Mouse (Mus musculus) layer of hippocampus, adult 18-20 months (tissue): Measurements from ENCODE around the gene Pdzrn4. TPM values are rescaled to one million over a fixed set of nuclear protein-coding genes. Genes with fewer than 3 reads are reported as not detected.

ENCODE experiments used
- DNase-seq, 2 experiments: peaks; one replicate each; pipeline ENCODE4 v3.0.0; 2022; ENCODE audit warnings: low spot score in 2 of 2
- total RNA-seq, 2 experiments: library from RNA; stranded (reverse); gene quantifications; 2 replicates each; pipeline ENCODE4 v1.2.3; 2021

Pdzrn4 gene
- total RNA-seq, 2 experiments from 2014 or later, result 6.6 to 6.8 TPM

DNA sequence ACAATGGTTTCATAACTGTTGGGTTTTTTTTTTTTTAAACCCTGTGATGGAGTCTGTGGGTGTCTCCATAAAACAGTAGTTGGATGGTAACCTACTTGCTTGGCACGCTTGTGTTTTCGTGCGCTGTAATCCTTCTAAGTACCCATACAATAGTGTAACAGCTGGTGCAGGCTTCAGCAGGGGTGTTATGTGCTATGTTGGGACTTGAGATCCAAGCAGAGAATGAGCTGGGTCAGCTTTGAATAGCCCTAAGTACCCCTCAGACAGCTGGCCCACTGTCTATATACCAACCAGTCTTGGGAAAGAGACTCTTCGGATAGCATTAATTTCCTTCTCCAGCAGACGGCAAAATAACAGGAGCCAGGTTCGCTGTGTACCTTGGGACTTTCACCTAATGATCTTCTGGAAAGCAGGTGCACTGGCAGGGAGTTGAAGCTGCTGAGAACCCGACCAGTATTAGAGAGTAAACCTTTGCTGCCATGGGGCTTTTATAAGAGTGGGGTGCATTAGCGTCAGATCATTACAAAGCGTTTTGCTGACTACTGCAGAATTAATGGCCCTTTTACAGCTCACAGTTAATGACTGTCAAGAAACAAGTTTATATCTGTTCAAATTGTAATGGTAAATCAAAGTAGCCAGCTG lies 184.2 kb downstream of the Pdzrn4 start:
- peak in 1 of 2 experiments; percentile 14 for DNase-seq

DNA sequence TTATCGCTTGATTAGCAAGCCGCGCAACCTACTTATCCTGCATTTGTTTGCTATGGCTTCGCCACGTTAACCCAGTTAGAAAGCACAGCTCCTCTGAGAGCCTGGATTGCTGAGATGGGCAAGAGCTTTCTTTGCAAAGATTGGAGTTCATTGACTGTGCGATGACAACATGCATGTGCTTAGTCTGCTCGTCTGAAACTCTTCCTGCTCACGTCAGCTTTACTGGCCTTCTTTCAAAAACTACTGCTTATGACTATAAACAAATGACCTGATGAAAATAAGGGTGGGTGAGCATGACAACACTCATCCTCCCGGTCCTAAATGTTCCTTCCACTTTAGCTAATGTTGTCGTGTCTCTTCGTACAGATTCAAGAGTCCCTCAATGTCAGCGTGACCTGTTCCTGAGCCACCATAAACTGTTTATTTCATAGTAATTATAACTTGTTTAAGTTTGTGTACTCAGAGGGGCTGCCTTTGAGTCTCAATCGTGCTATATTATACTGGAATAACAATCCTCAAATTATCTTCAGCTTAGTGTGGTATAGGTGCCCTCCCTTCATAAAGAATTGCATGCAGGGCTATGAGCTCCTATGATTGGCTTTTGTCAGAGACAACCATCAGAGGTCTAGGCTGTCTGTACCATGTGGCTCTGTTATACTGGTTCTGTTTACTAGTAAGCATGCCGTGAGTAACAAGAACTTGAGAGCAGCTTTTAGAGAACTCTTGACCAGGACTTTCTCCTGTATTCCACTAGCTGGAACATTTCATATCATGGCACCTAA lies 187.9 kb downstream of the Pdzrn4 start:
- DNase-seq, result no peak

DNA sequence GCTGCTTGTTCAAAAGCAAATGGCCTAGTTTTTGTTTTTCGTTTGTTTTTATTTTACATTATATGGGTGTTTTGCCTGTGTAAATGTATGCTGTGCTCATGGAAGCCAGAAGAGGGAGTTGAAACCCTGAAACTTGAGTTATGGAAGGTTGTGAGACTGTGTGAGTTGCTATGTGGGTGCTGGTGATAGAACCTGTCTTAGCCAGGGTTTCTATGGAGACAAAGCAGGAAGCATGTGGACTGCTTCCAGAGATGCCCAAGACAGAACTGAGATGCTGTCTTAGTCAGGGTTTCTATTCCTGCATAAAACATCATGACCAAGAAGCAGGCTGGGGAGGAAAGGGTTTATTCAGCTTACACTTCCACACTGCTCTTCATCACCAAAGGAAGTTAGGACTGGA lies 190.8 kb downstream of the Pdzrn4 start:
- no peak for DNase-seq

DNA sequence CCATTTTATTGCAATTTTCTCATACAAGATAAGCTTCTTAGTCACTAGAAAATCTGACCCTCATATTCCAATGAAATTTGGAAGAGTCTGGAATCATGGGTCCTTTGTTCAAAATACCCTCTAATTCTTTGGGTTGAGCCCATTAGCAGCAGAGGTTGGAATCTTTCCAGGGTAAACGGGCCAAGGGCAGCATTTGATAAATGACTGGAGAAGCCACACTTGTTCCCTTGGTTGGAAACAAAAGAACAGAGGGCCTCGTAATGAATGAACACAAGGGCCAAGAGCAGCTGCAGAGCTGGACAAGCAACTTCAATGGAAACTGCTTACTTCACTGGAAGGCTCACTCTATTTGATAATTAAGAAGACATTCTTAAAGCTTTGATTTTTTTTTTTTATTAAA lies 198.0 kb downstream of the Pdzrn4 start:
- DNase-seq, result peak in 1 of 2 experiments; percentile 10

DNA sequence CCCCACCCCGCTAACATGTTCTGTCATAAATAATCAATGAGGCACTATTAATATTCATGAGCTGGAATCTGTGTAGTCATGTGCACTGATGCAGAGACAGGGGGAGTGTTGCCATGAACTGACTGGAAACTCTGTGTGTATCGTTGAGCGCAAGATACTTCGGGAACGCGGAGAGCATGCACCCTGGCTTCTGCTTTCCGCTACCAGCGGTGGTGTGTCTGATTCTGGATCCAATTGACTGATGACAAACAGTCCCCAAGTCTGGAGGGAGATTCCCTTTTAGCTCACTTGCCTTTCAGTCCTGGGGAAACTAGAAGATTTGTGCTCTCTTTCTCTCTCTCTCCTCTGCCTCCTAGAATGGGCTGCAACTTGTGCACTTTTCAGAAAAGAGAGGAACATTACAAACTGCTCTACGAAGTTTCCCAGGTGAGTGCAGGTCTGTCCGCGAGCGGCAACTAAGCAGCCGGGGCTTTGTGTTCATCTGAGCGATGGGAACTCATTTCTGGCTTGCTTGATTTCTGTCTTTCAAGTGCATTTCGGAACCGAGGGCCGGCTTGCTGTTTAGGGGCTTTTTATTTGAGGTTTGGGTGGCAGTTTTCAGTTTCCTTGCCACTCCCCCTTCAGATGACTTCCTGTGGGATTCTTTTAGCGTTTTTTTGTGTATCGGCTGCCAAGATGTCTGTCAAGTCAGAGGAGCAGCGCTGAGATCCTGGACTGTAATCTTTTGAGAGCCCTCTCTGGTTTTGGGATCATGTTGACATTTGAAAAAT lies 200.5 kb downstream of the Pdzrn4 start:
- DNase-seq, result peak; percentile 19 to 45

DNA sequence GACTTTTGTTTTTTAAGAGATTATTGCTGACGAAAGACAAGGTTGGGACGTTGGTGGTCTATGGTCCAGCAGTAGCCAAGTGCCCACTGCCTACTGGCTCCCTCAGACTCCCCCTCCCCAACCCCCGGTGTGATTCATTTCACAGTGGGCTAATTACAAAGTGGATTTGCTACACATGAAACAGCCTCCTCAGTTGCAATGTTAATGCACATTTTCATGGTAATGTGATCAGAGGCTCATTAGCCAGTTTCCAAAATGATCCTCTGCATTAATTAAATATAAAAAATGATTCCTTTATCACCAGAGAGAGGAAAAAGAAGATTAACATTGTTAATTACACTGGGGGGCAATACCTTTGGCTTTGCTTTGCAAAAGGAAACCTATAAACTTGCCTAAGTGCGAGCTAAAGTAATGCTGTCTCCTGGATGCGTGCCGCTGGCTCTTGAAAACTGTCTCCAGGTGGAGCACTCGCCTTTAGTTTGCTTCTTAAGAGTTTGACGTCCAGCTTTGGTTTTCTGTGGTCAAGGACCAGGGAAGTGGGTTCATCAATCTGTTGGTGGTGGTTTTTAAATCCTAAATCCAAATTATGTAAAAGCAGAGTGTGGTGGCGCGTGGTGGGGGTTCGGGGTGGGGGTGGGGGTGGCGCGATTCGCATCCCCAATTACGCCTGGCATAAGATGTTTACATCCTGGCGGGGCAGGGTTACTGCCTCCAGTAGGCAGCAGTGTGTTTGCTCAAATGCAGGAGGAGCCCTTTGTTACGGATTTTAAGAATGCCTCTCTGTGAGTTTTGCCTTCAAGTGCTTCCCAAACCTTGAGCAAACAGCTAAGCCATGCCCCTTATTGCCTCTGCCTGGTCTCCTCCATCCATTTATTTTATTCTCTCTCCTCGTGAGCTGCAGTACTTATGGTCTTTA lies 202.0 kb downstream of the Pdzrn4 start:
- peak in 1 of 2 experiments; percentile 17 for DNase-seq

DNA sequence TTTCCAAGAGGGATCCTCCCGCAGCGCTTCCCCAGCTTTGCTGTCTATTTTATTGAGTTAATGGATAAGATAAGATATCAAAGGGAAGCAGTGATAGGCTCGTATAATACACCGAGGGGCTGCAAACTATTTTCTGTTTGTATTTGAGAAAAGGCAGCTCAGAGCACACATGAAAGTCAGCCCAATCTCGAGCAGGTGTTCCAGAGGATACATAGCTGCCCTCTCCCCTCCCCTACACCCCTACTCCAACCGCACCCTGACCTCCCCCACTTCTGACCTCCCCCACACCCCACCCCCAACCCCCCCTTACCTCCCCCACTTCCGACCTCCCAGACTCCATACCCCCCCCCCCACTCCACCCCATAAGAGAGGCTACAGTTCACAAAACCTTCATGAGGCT lies 202.7 kb downstream of the Pdzrn4 start:
- no peak for DNase-seq

DNA sequence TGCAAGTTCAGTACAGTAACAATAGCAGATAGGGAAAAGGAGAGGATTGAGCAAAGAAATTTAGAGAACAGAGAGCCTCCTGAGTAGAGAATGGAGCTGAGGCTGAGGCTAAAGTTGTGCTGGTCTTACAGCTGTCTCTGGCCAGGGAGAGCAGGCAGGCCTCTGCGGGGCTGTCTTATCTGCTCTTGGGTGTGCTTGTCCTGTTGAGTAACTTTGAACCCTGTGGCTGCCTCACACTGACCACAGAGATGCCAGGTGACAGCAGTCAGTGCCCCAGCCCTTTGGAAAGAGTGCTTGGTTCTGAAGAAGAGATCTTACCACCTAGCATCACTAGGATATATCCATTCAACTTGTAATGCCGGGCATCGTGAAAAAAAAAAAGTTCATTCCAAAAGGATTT lies 214.2 kb downstream of the Pdzrn4 start:
- DNase-seq, result no peak

DNA sequence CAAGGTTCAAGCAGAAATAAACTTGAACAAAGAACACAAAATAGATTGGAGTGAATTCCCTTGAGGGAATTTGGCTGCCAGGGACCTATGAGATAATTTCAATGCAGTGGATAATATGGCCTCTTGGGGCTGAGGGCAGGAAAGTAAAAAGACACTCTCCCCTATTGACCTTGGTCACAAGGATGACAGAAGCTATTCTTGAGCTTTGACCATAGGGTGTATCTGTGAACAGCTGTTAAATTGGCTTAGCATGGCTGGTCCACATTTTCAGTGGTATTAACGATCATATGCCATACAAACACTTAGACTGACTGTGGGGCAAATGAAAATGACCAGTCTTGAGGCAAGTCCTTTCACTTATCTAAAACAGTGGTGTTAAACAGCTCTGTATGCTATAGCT lies 215.7 kb downstream of the Pdzrn4 start:
- no peak for DNase-seq

DNA sequence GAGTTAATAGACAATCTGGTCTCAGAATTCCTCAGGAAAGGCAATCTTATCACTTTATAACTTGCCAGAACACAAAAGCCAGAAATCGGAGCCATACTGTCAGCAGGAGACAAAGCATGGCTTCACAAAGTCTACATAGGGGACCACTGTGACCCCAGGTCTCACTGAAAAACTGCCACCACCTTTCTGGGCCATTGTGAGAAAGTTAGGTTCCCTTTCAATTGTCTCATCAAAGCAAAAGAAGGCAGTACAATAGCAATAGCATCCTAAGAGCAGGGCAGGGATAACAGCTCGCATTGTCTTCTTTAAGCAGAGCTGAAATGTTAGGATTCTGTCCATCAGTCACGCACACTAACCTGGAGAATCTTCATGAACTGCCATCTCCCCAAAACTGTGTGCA lies 216.5 kb downstream of the Pdzrn4 start:
- no peak for DNase-seq

DNA sequence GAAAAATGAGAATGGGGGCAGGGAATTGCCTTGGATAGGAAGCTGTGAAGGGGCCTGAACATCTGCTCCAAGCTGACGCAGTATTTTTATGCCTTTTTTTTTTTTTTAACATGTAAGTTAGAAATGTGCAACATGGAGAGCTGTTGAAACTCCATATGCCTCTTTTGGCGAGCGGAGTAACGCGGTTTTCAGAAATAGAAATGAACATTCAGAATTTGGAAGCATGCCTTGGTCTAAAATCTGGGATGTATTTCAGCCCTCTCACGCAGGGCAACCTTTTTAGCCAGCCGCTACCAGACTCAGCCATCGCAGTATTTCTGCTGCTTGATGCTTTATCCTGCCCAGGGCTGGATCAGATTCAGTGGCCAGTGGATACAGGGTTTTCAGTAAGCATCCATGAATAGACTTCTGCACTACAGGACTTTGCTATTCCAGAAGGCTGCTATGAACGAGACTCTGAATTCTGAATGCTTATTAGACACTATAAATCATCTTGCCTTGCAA lies 225.1 kb downstream of the Pdzrn4 start:
- DNase-seq, result peak; percentile 56 to 83

DNA sequence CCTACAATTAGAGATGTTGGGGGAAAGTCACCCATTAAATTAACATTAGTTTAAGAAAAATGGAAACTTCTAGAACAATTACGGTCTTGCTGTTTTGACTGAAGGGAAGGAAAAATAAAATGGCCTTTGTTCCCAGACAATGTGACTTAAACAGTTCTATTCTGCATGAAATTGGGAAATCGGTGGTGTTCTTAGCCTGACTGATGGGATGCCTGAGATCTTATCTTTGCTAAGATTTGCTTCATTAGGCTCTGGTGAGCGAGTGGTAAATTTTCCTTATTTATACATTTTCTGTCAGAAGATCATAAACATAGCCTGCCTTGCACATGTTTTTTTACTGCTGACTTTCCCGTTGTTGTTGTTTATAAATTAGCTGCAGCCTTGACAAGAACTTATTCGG lies 225.6 kb downstream of the Pdzrn4 start:
- no peak for DNase-seq

DNA sequence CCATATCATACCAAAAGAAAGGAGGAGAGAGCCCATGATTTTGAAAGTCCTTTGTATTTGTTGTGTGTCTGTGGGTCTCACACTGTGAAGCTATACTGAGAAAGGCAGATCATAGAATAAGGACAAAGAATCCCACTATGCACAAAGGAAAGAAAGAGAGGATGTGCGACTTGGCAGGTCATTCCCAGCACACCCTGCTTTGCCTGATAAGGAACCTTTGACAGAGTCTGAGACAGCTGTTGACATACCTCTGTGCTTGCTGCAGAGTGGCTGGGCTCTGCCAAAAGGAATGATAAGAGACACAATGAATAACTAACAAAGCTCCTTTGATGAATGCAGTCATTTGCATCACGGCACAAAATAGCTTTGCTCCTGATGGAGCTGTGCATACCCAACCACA lies 232.5 kb downstream of the Pdzrn4 start:
- no peak for DNase-seq

DNA sequence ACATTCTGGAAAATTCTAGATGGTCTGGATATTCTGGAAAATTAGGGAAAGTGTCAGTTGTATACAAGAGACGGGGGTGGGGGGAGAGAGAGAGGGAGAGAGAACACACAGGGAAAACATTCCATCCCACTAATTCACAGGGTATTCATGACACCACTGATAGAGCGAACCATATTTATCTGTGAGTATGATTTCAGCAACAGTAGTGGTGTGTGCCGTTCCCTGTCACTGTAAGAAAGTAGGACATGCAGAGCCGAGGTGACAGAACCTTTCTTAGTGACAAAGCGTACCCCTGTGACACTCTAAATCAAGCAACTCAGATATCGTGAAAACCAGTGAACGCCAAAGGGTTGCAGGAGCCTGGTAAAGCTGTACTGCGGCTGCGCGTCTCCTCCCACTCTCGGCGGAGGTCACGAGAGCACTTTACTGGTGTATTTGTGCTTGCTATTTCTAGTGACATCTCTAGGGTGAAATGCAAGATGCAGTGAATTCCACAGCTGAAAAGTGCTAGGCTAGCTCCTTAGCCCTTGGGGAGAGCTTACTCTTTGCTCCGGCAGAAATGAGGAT lies 237.4 kb downstream of the Pdzrn4 start:
- peak in 1 of 2 experiments; percentile 31 for DNase-seq

DNA sequence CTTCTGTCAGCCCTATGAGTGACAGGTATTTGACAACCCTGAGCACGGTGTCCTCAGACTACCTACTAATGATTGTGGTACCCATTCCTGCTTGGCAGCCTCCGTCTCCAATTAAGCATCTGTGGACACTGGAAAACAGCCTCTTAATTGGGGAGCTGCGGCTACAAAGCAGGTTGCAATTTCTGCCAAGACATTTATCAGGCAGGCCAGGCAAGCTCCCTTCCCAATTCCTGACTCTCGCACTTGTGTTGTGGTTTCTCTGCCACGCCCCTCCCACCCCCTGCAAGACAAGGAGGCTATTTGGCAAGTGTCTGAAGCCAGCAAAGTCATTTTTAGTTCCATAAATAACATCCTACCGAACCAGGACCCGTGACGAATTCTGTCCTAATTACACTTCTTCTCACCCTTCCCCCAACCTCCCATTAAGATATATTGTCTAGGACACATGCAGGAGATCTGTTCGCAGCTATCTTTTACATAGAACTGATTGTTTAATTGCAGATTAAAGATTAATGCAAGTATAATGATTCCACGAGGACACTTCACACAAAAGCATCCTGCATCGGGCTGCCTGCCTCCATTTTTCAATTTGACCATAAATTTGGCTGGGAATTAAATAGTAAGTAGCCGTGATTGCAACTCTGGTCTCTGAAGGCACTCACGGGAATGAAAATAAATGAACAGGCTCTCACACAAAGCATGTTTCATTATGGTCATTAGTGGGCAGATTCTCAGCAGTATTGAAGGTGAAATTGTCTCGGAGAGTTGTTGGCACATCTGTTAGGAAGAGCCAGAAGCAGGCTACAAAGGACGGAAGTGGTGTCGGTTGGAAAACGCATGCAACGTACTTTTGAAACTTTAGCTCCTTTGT lies 243.8 kb downstream of the Pdzrn4 start:
- peak in 1 of 2 experiments; percentile 17 for DNase-seq

DNA sequence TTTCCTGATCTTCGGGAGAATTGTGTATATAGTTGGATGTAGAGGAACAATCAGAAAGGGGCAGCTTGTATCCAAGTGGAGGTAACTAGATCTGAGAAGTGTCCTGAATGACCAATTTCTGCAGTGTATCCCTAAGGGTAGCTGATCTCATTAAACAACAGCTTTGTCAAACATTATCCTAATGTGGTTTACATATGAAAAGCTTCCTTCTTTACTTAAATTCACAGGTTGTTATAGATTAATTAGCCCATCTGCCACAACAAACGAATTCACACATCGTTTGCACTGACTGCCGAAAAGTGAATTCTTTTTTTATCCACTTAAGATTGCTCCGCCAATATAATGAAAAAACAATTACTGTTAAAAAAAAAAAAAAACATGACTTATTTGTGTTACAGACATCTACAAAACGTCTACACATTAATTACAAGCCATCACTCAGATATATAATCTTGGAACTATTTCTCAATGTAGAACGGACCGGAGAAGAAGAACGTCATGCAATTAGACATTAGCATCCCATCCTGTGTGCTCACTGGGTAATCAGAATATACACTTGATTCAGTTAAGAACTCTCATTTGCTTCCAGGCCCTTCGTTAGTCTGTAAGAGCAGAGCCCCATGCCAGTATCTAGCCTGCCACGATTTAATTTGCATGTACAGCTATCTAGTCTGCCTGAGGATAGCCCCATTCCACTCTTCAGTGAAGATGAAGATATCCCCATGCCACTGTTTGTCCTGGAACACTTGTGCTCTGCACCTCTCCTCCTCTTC lies 274.8 kb downstream of the Pdzrn4 start:
- DNase-seq, result no peak

DNA sequence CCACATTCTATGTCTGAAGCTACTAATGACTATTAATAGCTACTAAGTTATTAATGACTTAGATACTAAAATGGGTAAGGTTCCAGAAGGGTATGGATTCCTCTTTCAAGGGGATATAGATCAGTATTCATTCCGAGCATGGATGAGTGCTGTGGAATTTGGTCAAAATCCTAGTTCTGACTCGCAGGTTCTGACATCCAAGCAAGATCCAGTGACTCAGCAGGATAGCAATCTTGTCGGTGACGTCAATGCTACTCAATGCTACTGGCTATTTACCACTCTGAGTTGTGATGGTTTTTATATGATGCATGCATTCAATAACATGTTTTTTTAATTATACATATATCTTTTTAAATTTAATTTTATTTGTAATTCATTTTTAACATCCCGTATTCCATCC lies 279.4 kb downstream of the Pdzrn4 start:
- DNase-seq, result no peak

DNA sequence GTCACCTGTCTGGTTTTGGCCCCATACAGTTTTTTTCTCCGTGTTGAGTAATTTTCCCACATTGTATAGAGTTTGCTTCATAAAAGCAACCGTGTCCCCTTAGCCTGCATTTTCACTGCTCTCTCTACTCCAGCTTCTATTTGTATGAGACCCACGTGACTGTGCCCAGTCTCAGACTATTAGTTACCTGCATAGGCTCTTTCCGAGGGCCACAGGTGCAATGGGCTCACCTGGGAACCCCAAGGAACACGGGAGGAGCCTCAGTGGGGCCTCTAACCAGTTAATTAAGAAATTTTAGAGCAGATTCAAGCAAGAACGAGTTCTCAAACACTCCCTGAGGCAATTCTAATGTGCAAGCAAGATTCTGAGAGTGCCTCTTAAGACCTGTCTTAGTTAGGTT lies 281.7 kb downstream of the Pdzrn4 start:
- no peak for DNase-seq

DNA sequence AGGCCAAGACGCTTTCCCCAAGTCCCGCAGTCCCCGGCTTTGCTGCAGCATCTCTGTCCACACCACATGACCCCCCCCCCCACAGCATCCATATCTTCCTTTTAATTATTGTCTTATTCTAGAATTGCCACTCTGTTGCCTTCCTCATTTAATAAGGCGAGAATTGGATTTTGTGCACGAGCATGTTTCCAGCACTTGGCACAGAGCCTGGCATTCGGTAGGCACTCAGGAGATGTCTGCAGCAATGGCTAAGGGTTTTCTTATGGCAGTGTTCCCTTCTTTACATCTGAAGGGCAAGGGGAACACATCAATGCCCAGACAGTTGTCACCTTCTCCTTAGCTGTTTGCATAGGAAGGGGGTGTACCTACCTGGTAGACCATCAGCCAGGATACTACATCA lies 282.9 kb downstream of the Pdzrn4 start:
- DNase-seq, result no peak
